Comparison of ENCODE assay signal across 18 mouse cellular contexts in genomic region chr4:67213363-67213762, GRCm38 (mm10).
"Had no signal": no experiment of that assay in that cellular context is flagged by ENCODE, and none has a peak within 500 bp of the region (broad histone marks: within the 10 kb centered on the region; RNA-seq: fewer than 3 reads in every experiment).

No protein-coding gene starts in this region.

- H3K36me3 ChIP-seq: midbrain, embryonic 13.5 days; neural tube, embryonic 13.5 days; neural tube, embryonic 15.5 days had no signal

- H3K9me3 ChIP-seq: midbrain, embryonic 13.5 days; neural tube, embryonic 13.5 days; neural tube, embryonic 15.5 days had no signal

- H3K27me3 ChIP-seq: midbrain, embryonic 13.5 days; neural tube, embryonic 13.5 days; neural tube, embryonic 15.5 days had no signal

- H3K27ac ChIP-seq: midbrain, embryonic 13.5 days; neural tube, embryonic 13.5 days; neural tube, embryonic 15.5 days had no signal

- H3K9ac ChIP-seq: lung, embryonic 14.5 days; midbrain, embryonic 13.5 days; neural tube, embryonic 13.5 days; neural tube, embryonic 15.5 days had no signal

- H3K4me2 ChIP-seq: lung, embryonic 14.5 days; midbrain, embryonic 11.5 days; midbrain, embryonic 13.5 days; neural tube, embryonic 13.5 days; neural tube, embryonic 15.5 days had no signal

- H3K4me1 ChIP-seq: midbrain, embryonic 13.5 days; neural tube, embryonic 13.5 days; neural tube, embryonic 15.5 days had no signal

- ATAC-seq: midbrain, embryonic 13.5 days; midbrain, embryonic 16.5 days had no signal

- DNase-seq: lung, adult 18-20 months; lung, embryonic 14.5 days; lung, postnatal 10 days; lung, postnatal 4 days; retina, postnatal 1 day; right cerebral cortex, adult 18-20 months; right cerebral cortex, postnatal 25 days; right cerebral cortex, postnatal 4 days; spleen, adult 18-20 months; thymus, adult 18-20 months; thymus, postnatal 14 days; thymus, postnatal 36 days had no signal

- H3K4me3 ChIP-seq: midbrain, embryonic 13.5 days; myocyte; neural tube, embryonic 13.5 days; neural tube, embryonic 15.5 days had no signal
